Mouse (Mus musculus) erythroblast, embryonic 14.5 days (primary cell): ENCODE data around the gene Lyz2.

Experiments used
- GATA1 ChIP-seq: IDR thresholded peaks from 2 replicates; pipeline ENCODE4 v1.6.1; 2012; ENCODE audit warnings: low read length, inconsistent platforms, mixed read lengths
- TAL1 ChIP-seq: IDR thresholded peaks from 3 replicates; pipeline ENCODE4 v1.6.1; 2012; ENCODE audit warnings: low read length, inconsistent platforms, mixed read lengths

DNA sequence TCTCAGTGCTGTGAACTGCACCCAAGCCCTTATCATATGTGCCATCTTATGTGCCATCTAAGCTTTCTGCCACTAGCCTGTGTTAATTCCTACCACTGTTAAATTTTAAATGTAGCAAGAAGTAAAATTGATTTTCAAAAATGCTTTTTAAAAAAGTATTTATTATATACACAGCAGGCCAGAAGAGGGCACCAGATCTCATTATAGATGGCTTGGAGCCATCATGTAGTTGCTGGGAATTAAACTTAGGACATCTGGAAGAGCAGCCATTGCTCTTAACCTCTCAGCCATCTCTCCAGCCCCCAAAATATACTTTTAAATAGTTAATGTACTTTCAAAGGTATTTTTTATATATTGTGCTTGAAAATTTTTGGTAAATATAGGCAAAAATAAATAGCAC, 10.1 kb downstream of the Lyz2 start:
- TF ChIP-seq TAL1 (no peak), GATA1 (no peak)
